ENCODE assay signal across 8 mouse cellular contexts in genomic region chr2:69884581-69884980, GRCm38 (mm10). TPM values are rescaled to one million over a fixed set of nuclear protein-coding genes. Genes with fewer than 3 reads are reported as not detected.
DNase-seq lines count a peak whose midpoint lies in the region; ATAC-seq and TF ChIP-seq lines count a peak whose summit lies in the region.

No protein-coding gene starts in this region.

- H3K27me3 ChIP-seq in liver, adult 2 months (ENCODE audit: control insufficient read depth, insufficient read depth, low read length), result no peaks in the 10 kb centered on the region
- no peaks in the 10 kb centered on the region for H3K27me3 ChIP-seq in embryonic facial prominence, embryonic 12.5 days
- H3K27me3 ChIP-seq in intestine, postnatal 0 days (replicated peaks; ENCODE audit: control insufficient read depth, insufficient read depth, low read length), result no peaks in the 10 kb centered on the region
- no peaks in the 10 kb centered on the region for H3K27me3 ChIP-seq in neural tube, embryonic 14.5 days (ENCODE audit: control insufficient read depth, insufficient read depth, low read length)

- peak overlapping the region; percentile 45; the same call in 1 of the 2 replicates for H3K27ac ChIP-seq in liver, adult 2 months (replicated peaks; ENCODE audit: insufficient read depth, low read depth, low read length)
- H3K27ac ChIP-seq in embryonic facial prominence, embryonic 12.5 days, result no peak overlapping the region
- H3K27ac ChIP-seq in intestine, postnatal 0 days (ENCODE audit: low read depth, low read length), result no peak overlapping the region
- H3K27ac ChIP-seq in neural tube, embryonic 14.5 days (ENCODE audit: low read depth, low read length), result no peak overlapping the region

- H3K9me3 ChIP-seq in embryonic facial prominence, embryonic 12.5 days, result no peaks in the 10 kb centered on the region
- H3K9me3 ChIP-seq in intestine, postnatal 0 days (ENCODE audit: control insufficient read depth), result no peaks in the 10 kb centered on the region
- no peaks in the 10 kb centered on the region for H3K9me3 ChIP-seq in neural tube, embryonic 14.5 days (ENCODE audit: control insufficient read depth, low read length)

- ATAC-seq in embryonic facial prominence, embryonic 12.5 days (ENCODE audit: insufficient number of reproducible peaks, insufficient read depth, low FRiP score, low TSS enrichment), result no peak
- no peak for ATAC-seq in intestine, postnatal 0 days
- ATAC-seq in neural tube, embryonic 14.5 days (ENCODE audit: low read depth), result no peak

- H3K79me2 ChIP-seq in liver, adult 2 months (ENCODE audit: control insufficient read depth, insufficient read depth, low read length), result 0 out of 2 replicates have a peak, but pooled peaks cover 2% of the 10 kb centered on the region

- no peak for TF ChIP-seq POLR2A in liver, adult 2 months (IDR thresholded peaks at IDR 0.05; ENCODE audit: extremely low read depth, insufficient read depth, low read length)

- peak overlapping the region; percentile 58 for H3K4me2 ChIP-seq in embryonic facial prominence, embryonic 12.5 days (replicated peaks)
- H3K4me2 ChIP-seq in intestine, postnatal 0 days (replicated peaks; ENCODE audit: low read depth), result peak overlapping the region; percentile 85
- H3K4me2 ChIP-seq in neural tube, embryonic 14.5 days (ENCODE audit: low read depth, low read length), result peak overlapping the region; percentile 61

- 2% methylated on average over 6 of the region's 6 CpGs for WGBS in liver, adult 2 months
- 60% methylated on average over 6 of the region's 6 CpGs for WGBS in embryonic facial prominence, embryonic 12.5 days
- WGBS in intestine, postnatal 0 days, result 34% methylated on average over 6 of the region's 6 CpGs
- WGBS in neural tube, embryonic 14.5 days, result 65% methylated on average over 6 of the region's 6 CpGs

- no peak overlapping the region for H3K9ac ChIP-seq in liver, adult 2 months (ENCODE audit: low read depth, low read length)
- H3K9ac ChIP-seq in embryonic facial prominence, embryonic 12.5 days, result peak overlapping the region; percentile 83
- peak overlapping the region; percentile 78; the same call in 1 of the 2 replicates for H3K9ac ChIP-seq in intestine, postnatal 0 days (ENCODE audit: low read depth, low read length)
- peak overlapping the region; percentile 59 for H3K9ac ChIP-seq in neural tube, embryonic 14.5 days (replicated peaks; ENCODE audit: low read depth, low read length)

- DNase-seq in liver, adult 2 months (ENCODE audit: extremely low read depth, low read depth, low spot score), result peak; percentile 69
- DNase-seq in liver, result no peak
- no peak for DNase-seq in thymus, postnatal 14 days
- DNase-seq in gastrocnemius, postnatal 25 days, result no peak
- no peak for DNase-seq in thymus, postnatal 10 days (ENCODE audit: low spot score in 2 of 2)

- H3K4me3 ChIP-seq in liver, adult 2 months (ENCODE audit: insufficient read depth, low read depth, low read length), result peak overlapping the region; percentile 80; the same call in 1 of the 2 replicates
- peak overlapping the region; percentile 59 for H3K4me3 ChIP-seq in embryonic facial prominence, embryonic 12.5 days
- H3K4me3 ChIP-seq in intestine, postnatal 0 days (ENCODE audit: low read depth, low read length), result peak overlapping the region; percentile 68
- peak overlapping the region; percentile 52 for H3K4me3 ChIP-seq in neural tube, embryonic 14.5 days (ENCODE audit: low read depth, low read length)

- no peak for TF ChIP-seq CTCF in liver, adult 2 months (IDR thresholded peaks at IDR 0.05; ENCODE audit: low read depth, low read length)
- no peak for TF ChIP-seq CTCF in intestine, postnatal 0 days (IDR thresholded peaks at IDR 0.05; ENCODE audit: low read depth)

- H3K4me1 ChIP-seq in liver, adult 2 months (ENCODE audit: control insufficient read depth, insufficient read depth, low read length), result peaks cover 7% of the 10 kb centered on the region
- H3K4me1 ChIP-seq in embryonic facial prominence, embryonic 12.5 days, result peaks cover 6% of the 10 kb centered on the region; the same call in 1 of the 2 replicates
- no peaks in the 10 kb centered on the region for H3K4me1 ChIP-seq in intestine, postnatal 0 days (replicated peaks; ENCODE audit: control insufficient read depth, insufficient read depth, low read length)
- 0 out of 2 replicates have a peak, but pooled peaks cover 4% of the 10 kb centered on the region for H3K4me1 ChIP-seq in neural tube, embryonic 14.5 days (ENCODE audit: control insufficient read depth, insufficient read depth, low read length)

- no peaks in the 10 kb centered on the region; the same call in 1 of the 2 replicates for H3K36me3 ChIP-seq in liver, adult 2 months (ENCODE audit: control insufficient read depth, insufficient read depth, low read length)
- H3K36me3 ChIP-seq in embryonic facial prominence, embryonic 12.5 days, result no peaks in the 10 kb centered on the region
- no peaks in the 10 kb centered on the region for H3K36me3 ChIP-seq in intestine, postnatal 0 days (ENCODE audit: control insufficient read depth, insufficient read depth)
- no peaks in the 10 kb centered on the region for H3K36me3 ChIP-seq in neural tube, embryonic 14.5 days (ENCODE audit: control insufficient read depth, insufficient read depth, low read length)

RNA-seq across cellular contexts. Expression of gene Mettl5, which starts 0.8 kb away (rescaled TPM):
- total RNA-seq in liver, adult 2 months (2014; rRNA removed), result 10.7 and 14.7 TPM in 2 replicates
- 7.9 and 9.7 TPM in 2 replicates for polyA plus RNA-seq in liver, adult 2 months (2012; rRNA removed)
- 36.6 and 39.7 TPM in 2 replicates for polyA plus RNA-seq in embryonic facial prominence, embryonic 12.5 days (2016; fragmentation: Nextera tagmentation; extraction: Ambion mirVana)
- polyA plus RNA-seq in intestine, postnatal 0 days (2015; fragmentation: Nextera tagmentation; extraction: Ambion mirVana), result 24.6 and 26.9 TPM in 2 replicates
- 32.3 and 35.9 TPM in 2 replicates for polyA plus RNA-seq in neural tube, embryonic 14.5 days (2014; fragmentation: Nextera tagmentation; extraction: Ambion mirVana)
- total RNA-seq in gastrocnemius, postnatal 25 days (2021), result 10 to 100 TPM; 16.1 to 17.4 TPM

RNA-seq across cellular contexts. Expression of gene Ubr3, which starts 12.5 kb away (rescaled TPM):
- total RNA-seq in liver, adult 2 months (2014; rRNA removed), result 63.0 and 65.2 TPM in 2 replicates
- polyA plus RNA-seq in liver, adult 2 months (2012; rRNA removed), result 12.0 and 12.8 TPM in 2 replicates
- 18.2 and 19.9 TPM in 2 replicates for polyA plus RNA-seq in embryonic facial prominence, embryonic 12.5 days (2016; fragmentation: Nextera tagmentation; extraction: Ambion mirVana)
- polyA plus RNA-seq in intestine, postnatal 0 days (2015; fragmentation: Nextera tagmentation; extraction: Ambion mirVana), result 9.6 and 10.8 TPM in 2 replicates
- polyA plus RNA-seq in neural tube, embryonic 14.5 days (2014; fragmentation: Nextera tagmentation; extraction: Ambion mirVana), result 25.5 and 28.7 TPM in 2 replicates
- 100 to 1,000 TPM; 151 to 165 TPM for total RNA-seq in gastrocnemius, postnatal 25 days (2021)

RNA-seq across cellular contexts. Expression of gene Ssb, which starts 23.2 kb away (rescaled TPM):
- total RNA-seq in liver, adult 2 months (2014; rRNA removed), result 20.9 and 40.3 TPM in 2 replicates
- polyA plus RNA-seq in liver, adult 2 months (2012; rRNA removed), result 1.5 and 1.8 TPM in 2 replicates
- 339 and 371 TPM in 2 replicates for polyA plus RNA-seq in embryonic facial prominence, embryonic 12.5 days (2016; fragmentation: Nextera tagmentation; extraction: Ambion mirVana)
- 189 and 192 TPM in 2 replicates for polyA plus RNA-seq in intestine, postnatal 0 days (2015; fragmentation: Nextera tagmentation; extraction: Ambion mirVana)
- 248 and 276 TPM in 2 replicates for polyA plus RNA-seq in neural tube, embryonic 14.5 days (2014; fragmentation: Nextera tagmentation; extraction: Ambion mirVana)
- total RNA-seq in gastrocnemius, postnatal 25 days (2021), result 10 to 100 TPM; 53.6 to 57.2 TPM

Comparison
In these comparisons a context has a peak if more than half of its experiments do, and no peak if none do; other contexts are left out.
1. RNA of gene Ssb, which starts 23.2 kb away (polyA plus RNA-seq): 339 to 371 TPM in embryonic facial prominence, embryonic 12.5 days, 248 to 276 TPM in neural tube, embryonic 14.5 days and 189 to 192 TPM in intestine, postnatal 0 days; 1.5 to 1.8 TPM in liver, adult 2 months; every median in the first group is over 10 times any median in the second.
2. Peak in every context shown above with its lines, with median percentiles within 50 percentile points of each other: H3K4me3 ChIP-seq and H3K4me2 ChIP-seq.